Mouse (Mus musculus): ENCODE data around the gene D2hgdh.
"Not testable (repeated sequence)": the region's sequence is repeated elsewhere in the genome, so short reads cannot be mapped to it uniquely, and the experiment has no call there.

D2hgdh gene

DNA sequence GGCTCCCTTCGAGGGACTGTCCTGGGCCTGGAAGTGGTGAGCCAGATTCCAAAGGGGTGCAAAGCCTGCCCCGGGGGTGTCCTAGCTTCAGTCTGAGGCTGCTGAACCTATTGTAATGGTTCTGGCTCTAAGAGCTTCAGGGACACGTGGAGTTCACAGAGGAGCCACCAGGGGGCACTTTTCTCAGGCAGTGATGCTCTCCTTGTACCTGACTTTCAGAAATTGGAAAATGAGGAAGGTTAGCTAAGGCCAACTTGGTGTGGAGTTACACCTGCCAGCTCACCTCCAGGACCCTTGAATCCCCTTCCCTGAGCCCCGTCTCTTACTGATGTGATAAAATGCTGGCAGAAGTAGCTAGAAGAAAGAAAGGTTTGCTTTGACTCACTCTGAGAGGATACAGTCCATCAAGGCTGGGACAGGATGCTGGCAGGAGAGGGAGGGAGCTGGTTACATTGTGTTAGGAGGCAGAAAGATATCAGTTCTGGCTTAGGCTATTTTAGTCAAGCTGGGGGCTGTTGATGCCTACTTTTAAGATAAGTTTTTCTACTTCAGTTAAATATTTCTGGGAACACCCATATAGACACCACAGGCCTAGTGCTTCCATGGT, 8.1 kb downstream of the D2hgdh start:
- peak; percentile 87 for DNase-seq

DNA sequence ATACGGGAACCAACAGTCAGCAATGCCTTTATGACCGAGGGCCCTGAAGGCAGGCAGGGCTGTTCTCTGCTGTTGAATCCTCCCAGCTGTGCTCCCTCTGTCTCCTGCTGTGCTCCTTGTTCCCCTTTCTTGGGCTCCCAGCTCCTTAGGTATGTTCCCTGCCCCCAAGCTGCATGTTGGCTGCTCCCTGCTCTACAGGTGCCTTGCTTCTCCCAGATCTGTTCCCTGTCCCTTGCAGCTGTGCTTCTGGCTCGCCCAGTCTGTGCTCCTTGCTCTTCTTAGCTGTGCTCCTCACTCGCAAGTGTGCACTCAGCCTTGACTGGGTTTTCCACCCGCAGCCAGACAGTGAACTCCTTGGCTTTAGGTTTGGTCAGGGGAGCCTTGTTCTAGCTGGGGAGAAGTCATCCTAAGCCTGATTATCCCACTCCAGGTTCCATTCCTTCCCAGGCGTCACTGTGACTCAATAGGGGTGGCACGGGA, 10.0 kb downstream of the D2hgdh start:
- peak; percentile 92 for DNase-seq

DNA sequence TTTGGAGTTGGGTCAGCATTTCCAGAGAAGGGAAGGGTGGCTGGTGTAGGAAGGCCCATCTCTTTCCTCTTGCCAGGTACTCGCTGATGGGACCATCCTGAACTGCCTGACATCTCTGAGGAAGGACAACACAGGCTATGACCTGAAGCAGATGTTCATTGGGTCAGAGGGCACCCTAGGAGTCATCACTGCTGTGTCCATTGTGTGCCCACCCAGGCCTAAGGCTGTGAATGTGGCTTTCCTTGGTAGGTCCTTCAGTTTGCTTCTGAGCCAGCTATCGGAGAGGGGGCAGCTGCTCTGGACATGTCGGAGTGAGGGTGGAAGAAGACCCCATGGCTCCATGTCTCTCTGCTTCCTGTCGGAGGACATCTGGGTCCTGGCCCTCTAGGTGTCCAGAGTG, 10.5 kb downstream of the D2hgdh start:
- DNase-seq = peak; percentile 92

DNA sequence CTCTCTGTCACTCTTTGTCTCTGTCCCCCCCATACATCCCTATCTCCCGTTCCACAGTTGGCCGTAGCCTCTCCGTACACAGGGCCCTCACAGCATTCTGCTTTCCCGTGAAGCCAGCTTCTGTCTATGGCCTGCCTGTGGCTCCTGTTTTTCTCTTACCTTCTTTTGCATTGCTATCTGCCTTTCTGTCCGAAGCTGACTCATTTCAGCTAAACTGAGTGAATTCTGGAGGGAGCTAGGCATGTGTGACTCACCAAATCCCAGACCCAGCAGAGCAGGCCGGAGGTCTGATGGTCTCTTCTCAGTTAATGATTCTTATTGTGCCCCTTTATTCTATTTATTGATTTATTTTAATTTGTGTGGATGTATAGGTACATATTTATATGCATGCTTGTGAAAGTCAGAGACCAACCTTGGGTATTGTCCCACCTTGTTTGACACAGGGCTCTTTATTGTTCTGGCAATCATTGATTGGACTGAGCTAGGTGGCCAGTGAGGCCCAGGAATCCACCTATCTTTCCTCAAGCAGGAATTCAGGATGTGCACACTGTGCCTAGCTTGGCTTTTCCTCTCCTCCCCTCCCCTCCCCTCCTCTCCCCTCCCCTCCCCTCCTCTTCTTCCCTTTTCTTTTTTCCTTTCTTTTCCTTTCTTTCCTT, 11.3 kb downstream of the D2hgdh start:
- DNase-seq = peak; percentile 78

DNA sequence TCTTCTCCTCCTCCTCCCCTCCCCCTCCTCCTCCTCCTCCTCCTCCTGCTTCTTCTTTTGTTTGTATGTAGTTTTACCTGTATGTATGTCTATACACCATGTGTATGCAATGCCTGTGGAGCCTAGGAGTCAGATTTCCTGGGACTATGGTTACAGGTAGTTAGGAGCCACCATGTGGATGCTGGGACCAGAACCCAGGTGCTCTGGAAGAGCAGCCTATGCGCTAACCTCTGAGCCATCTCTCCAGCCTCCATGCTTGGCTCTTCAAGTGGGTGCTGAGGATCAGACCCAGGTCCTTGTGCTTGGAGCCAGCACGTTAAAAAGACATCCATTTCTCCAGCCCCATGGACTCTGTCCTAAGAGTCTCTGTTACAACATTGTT, 11.8 kb downstream of the D2hgdh start:
- DNase-seq = peak; percentile 57

DNA sequence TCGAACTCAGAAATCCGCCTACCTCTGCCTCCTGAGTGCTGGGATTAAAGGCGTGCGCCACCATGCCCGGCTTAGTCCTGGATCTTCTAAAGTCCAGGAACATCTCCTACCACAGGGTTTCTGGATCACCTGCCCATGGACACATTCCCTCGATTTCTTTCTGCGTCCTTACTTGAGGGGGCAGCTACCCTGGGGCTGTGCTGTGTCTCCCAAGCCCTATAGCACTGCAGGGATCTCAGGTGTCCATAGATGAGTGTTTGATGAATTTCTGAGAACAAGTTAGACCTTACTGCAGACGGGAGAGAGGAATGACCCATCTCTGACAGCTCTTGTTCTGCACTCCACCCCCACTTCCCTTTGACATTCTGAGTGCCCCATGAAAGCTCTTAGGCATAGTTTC, 12.6 kb downstream of the D2hgdh start:
- peak; percentile 82 for DNase-seq

DNA sequence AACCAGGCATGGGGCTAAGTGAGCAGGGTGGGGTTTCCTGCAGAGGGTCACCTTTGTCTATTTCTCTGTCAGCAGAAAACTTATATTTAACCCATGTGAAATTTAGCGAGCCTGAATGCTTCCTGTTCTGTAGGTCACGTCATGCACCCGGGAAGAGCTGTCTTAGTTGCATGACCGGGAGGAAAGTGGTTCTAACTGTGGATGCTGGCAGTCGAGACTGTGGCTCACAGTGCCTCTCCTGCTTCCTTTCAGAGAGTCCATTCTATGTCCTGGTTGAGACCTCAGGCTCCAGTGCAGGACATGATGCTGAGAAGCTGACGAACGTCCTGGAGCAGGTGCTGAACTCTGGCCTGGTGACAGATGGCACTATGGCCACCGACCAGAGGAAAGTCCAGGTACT, 13.9 kb downstream of the D2hgdh start:
- DNase-seq = peak; percentile 87

DNA sequence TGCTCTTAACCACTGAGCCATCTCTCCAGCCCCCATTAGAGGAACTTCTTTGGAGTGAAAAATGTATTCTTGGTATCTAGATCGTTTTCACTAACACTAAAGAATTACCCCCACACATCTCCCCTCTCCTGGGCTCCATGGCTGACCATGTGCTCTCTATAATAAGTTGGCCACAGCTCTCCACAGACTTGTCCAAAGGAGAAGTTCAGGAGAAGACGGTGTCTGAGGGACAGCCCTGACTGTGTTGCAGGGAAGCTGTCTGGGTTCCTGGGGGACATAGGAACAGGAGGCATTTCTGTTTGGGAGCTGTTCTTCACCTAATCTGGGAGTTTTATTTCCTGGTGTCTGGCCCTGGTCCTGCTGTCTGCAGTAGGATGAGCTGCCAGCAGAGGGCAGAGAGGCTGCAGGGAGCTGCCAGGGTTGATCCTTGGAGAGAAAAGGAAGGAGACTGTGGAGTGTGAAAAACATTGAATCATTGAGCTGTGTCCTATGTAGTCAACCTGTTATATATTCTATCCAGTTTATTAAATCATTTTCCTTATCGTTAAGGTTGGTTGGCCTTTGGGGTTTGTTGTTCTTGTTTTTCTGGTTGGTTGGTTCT, 21.2 kb downstream of the D2hgdh start:
- not testable (repeated sequence) for DNase-seq

DNA sequence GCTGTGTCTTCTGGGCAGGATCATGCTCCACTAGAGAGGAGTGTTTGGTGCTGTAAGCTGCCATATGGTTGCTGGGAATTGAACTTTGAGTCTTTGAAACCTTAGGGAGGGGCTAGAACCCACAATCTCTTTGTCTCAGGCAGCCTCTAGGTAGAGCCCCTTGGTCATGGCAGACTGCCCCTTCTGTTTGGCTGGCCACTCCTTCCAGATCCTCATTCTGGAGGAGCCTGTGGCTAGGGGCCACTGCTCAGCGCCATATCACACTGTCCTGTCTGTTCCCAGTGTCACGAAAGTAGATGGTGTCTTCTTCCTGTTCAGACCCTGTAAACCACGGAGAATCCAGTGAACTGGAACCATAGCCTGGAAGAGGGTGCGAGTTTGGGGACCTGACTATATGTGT, 31.1 kb downstream of the D2hgdh start:
- DNase-seq = peak; percentile 55

DNA sequence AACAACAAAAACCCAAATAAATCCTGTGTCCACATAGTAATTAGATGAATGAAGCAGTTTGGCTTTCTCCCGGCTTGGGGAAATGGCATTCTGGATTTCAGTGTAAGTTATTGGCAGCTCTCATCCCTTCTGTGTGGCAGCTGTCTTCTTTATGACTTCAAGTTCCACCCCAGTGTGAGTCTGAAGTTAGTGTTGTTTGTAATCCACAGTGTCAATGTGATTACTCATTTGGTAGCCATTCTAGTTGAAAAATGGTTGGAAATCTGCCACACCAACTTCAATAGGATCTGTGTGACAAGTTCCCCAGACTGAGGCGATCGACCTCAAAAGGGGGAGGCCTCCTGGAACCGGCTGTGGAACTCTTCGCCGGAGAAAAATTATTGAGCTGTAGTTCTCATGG, 32.7 kb downstream of the D2hgdh start:
- peak; percentile 88 for DNase-seq

DNA sequence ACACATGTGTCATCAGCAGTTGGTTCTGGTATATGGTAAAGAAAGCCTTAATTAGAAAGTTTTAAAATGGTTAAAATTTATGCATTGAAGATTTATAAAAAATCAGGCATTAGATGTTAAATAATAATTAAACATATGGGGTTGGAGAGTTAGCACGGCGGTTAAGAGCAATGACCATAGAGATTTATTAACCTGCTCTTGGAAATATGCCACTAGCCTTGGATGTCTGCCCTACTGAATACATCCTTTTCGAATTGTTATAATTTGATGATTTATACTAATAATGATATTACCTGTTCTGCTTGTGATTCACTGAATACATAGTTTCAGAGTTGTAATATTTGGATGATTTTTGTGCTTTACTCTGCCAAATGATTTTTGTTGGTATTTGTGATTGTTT, 33.3 kb downstream of the D2hgdh start:
- no peak for DNase-seq

DNA sequence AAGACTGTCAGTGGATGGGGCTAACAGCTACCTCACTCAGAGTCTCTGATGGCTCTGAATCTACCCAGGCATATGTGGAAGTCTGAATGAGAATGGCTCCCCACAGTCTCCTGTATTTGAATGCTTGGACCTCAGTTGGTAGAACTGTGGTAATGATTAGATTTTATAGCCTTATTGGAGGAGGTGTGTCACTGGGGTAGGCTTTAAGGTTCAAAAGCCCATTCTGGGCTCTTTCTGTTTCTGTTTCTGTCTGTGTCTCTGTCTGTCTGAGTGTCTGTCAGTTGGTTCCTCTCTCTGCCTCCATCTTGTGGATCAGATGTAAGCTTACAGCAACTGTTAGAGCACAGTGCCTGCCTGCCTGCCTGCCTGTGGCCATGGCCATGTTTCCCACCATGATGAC, 34.9 kb downstream of the D2hgdh start:
- no peak for DNase-seq

DNA sequence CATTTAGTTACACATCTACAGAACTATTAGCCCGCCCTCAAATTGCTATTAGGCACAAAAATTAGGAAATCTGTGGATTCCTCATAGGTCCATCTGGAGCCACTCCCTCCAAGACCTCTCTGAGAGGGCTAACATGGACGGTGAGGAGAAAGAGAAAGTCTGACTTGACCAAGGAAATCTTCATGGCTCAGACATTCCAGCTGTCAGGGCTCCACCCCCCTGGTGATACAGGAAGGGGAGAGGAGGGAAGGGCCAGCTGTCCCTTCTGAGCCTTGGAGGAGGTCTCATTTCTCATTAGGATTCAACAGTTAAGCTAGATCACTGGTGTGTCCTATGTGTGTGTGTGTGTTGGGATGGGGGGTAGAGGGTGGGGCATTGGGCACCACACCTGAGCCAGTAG, 36.3 kb downstream of the D2hgdh start, which contains the start of gene Gal3st2:
Gene Gal3st2, plus strand, starts transcription at position 259 of the 400 bp plus-strand sequence.
- peak; percentile 76 for DNase-seq

DNA sequence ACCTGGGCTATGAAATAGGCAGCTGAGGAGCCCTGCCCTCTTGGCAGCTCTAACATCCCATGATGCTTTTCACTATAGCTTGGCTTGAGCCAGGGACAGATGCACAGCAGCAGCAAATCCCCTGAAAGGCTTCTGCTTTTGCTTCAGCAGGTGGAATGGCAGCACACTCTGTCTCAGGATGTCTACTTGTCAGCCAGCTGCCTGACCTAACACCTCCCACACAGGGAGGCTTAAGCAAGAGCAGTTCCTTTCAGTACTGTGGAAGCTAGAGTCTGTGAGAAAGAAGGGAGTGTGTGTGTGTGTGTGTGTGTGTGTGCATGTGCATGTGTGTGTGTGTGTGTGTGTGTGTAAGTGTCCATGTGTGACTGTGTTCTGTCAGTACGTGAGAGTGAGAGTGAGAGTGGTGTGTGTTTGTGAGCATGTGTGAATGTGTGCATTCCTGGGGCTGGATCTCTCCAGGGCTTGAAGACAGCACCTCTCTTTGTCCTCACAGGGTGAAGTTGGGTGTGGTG, 46.9 kb downstream of the D2hgdh start:
- not testable (repeated sequence) for DNase-seq

DNA sequence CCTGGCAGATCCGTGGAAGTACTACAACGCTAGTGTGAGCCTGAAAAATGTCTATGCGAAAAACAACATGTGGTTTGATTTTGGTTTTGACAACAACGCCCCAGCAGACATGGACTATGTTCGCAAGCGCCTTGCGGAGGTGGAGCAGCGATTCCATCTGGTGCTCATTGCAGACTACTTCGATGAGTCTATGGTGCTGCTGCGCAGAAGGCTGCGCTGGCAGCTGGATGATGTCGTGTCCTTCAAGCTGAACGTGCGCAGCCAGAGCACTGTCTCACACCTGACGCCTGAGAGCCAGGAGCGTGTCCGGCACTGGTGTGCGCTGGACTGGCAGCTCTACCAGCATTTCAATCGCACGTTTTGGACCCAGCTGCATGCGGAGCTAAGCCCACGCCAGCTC, 49.7 kb downstream of the D2hgdh start:
- DNase-seq = not testable (repeated sequence)

DNA sequence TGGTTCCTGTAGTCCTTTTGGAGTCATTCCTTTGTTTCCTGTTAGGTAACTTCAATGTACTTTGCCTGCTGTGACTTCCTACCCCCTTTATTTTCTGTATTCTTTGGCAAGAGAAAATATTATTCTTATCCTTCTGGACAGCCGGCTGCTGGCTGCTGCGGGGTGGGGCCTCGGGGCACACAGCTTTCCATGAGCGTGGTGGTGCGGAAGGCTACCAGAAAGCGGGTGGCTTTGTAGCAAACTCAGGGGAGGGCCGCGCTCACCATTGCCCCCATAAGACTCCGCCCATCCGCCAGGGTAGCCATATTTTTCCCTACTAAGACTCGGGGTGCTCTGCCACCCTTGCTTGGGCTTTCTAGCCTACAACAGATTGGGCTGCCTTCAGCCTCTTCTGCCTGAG, 57.1 kb downstream of the D2hgdh start:
- not testable (repeated sequence) for DNase-seq

DNA sequence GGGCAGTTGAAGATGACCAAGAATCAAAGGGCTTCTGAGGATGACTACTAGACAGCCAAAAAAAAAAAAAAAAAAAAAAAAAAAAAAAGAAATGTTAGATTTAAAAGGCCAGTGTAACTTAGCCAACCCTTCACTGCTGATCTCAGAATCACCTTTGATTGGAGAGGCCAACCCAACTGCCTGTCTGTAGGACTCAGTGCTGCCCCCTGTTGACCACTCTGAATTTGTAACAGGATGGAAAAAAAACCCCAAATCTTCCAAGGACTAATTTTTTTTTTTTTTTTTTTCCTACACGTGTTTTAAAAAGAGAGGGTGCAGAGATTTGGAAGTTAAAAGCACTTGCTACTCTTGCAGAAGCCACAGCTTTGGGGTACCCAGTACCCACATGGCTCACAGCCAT, 66.2 kb downstream of the D2hgdh start:
- DNase-seq = not testable (repeated sequence)

DNA sequence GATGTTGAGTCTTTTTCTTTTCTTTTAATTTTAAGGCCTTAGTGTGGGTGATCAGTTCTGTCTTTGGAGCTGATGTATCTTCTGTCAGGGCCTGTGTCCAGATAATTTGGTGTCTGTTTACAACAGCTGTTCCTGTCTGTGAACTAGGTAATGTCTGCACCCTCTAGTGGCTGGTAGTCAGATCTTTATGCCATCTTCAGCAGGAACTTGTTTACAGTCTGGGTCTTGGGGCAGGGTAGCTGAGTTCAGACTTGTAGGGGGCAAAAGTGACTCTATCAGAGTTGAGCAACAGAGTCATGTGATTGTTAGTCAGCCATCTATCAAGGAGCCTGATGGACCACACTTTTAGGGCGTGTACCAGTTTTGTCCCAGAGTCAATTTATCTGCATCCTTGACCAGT, 72.7 kb downstream of the D2hgdh start:
- DNase-seq = not testable (repeated sequence)

DNA sequence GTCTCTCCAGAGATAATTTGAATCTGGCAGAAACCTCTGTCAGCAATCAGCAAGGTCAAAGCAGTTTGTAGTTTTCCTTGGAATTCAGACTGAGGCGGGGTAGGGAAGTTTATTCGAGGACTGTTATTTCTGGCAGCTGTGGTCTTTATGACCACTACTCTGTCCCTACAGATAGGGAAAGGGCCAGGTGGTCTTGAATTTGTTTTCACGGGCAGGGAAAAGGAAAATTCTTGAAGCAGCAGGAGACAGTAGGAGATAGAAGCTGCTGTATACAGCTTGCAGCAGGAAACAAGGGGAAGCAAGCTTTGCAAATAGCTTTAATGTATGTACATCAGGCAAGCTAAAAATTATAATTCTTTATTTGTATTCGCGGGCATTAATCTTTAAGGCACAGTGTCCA, 76.6 kb downstream of the D2hgdh start:
- DNase-seq = peak; percentile 96
